Mouse (Mus musculus) layer of hippocampus, postnatal 14 days (tissue): ENCODE results near the gene Fahd2a. TPM values are rescaled to one million over a fixed set of nuclear protein-coding genes. Genes with fewer than 3 reads are reported as not detected.
A peak's percentile ranks its signal among the peaks of the same experiment; 100 is the strongest.

Source experiments
- DNase-seq, 2 experiments: peaks; one replicate each; pipeline ENCODE4 v3.0.0; 2021 to 2022; ENCODE audit warnings: low spot score in 2 of 2, mixed read lengths in 1 of 2
- long read RNA-seq, 2 experiments: library from polyadenylated mRNA; stranded (forward); transcript quantifications; one replicate each; pipeline ENCODE4 v2.0.0; 2021
- total RNA-seq, 2 experiments: library from RNA; stranded (reverse); gene quantifications; 2 replicates each; pipeline ENCODE4 v1.2.3; 2021

The Fahd2a gene
- total RNA-seq: 10 to 100 TPM; 17.7 to 18.4 TPM
- long read RNA-seq, experiment 1, transcript Fahd2a-201 (8 exons, 1,211 nt): major isoform, 12 of 20 reads
- long read RNA-seq, experiment 1, partial matches to known transcripts: 1 of 20 reads
- long read RNA-seq, experiment 1, other reads (novel, unspliced or antisense): 5 of 20 reads
- long read RNA-seq, experiment 2, transcript Fahd2a-201 (8 exons, 1,211 nt): major isoform, 23 of 32 reads
- long read RNA-seq, experiment 2, partial matches to known transcripts: 2 of 32 reads
- long read RNA-seq, experiment 2, other reads (novel, unspliced or antisense): 7 of 32 reads

DNA sequence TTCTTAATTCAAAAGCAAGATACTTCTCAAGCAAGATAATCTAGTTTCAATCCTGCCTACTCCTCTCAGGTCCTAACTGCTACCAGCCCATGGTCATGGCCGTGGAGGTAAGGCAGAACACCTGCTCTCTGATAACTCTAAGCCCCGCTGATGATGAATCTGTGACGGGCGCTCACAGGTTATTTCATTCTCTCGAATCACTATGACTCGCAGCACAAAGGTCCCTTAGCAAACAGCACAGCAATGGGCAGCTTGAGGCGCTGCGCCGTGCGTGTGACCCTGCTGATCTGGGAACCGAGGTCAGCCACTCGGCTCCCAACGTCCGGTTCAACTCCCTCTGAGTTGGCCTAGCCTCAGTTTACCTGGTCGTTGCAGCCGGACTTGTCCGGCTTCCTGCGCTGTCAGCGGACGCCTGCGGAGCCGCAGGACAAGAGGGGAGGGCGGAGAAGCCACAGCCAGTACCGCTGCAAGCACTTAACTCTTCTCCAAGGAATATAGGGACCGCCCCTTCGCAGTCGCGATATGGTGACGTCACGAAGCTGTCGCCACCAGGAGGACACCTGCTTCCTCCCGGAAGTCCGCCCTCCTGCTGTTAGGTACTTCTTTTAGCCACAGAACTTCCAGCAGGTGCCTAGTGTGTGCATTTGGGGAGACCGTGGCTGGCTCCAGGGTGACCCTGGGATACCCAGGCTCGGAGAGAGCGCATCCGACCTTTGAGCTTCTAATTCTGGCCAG, at the start of gene Fahd2a:
Gene Fahd2a (minus strand): TSS at position 511 of the 735 bp plus-strand sequence.
- peak; percentile 85 to 91 for DNase-seq

DNA sequence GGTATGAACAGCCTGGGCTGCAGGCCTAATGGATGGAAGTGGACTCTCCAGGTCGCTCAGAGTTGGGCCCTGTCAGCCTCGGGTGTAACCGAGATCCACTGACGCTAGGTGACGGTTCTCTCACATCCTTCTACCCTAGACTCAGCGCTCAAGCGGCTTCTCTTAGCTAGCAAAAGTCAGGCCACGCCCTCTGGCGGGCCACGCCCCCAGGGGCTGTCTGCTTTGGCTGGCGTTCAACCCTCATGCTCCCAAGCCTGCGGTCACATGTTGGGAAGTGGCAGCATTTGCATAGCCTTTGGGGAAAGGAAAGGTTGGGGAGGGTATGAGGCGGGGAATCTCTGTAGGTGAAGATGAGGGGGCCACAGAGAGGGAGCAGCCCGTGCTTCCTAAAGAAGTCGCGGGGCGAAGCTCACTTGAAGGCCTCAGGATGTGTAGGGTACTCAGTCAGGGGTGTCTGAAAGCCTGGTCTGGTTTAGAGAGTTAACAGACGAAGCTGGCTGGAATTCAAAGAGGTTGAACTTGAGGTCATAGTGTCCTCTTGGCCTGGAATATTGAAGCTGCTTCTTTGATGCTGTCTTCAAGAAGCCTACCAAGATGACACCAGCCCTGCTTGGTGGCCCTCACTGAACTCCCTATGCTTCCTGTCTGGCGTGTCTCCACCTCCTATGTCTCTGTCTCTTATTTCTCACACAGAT, 40.3 kb upstream of the Fahd2a start:
- peak in 1 of 2 experiments; percentile 32 for DNase-seq

DNA sequence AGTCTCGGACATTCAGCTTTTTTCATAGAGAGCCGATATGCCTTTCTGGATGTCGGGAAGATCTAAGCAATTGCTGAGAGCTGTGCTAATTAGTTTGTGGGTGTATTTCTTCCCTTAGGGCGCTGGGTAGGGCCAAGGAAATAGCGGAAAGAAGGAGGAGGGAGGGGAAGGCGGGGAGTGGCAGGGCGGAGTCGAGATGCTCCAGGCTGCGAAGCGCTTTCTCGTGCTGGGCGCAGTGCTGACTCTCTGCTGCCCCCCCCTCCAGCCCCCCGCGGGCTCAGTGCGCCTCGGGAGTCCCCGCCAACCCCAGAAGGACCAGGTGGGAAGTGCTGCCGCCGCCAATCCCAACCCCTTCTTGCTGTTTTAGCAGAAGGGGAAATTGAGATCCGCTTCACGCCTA, 38.6 kb upstream of the Fahd2a start:
- DNase-seq: no peak

DNA sequence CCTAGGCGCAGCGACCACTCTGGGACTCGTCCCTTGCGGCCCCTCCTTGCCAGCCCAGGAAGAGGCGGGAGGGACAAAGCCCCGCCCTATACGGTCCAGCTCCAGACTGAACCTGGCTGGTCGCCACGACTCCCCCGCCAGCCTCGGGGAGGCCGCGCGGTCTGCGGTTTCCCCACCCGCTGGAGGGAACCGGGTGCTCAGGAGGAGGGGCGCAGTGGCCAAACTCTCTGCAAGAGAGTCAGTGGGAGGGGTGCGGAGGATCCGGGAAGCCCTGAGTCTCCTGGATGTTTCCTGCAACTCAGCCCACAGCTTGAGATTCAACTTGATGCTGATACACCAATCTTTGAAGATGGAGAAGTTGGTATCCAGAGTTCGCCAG, 38.2 kb upstream of the Fahd2a start:
- DNase-seq: peak in 1 of 2 experiments; percentile 36

DNA sequence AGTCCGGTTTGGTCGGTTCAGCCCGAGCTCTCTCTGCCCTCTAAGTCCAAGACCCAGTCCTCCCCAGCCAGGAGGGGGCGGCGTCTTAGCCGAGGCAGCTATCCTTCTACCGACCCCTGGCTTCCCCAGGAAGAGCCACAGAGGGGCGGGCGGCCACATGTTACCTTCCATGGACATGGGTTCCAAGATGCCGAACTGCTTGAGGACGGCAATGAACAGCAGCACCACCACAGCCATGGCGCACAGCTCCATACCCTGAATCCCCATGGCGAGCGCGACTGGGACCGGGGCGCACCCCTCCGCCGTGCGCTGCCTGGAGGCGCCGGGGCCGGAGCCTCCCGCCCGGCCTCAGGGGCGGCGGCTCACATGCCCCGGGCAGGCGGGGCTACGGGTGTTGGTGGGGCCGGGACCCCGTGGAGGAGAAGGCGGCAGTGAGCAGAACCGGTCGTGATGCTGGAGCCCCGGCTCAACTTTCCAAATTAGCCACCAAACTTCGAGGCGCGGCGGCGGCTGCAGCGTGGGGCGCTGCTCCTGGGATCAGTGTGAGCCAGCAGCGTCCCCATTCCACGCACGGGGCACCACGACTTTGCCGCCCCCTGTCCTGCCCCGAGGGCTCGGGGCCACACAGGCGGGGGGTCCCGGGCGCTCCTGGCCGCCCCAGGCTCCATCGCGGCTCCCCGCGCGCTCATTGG, 37.6 kb upstream of the Fahd2a start:
- DNase-seq: no peak

DNA sequence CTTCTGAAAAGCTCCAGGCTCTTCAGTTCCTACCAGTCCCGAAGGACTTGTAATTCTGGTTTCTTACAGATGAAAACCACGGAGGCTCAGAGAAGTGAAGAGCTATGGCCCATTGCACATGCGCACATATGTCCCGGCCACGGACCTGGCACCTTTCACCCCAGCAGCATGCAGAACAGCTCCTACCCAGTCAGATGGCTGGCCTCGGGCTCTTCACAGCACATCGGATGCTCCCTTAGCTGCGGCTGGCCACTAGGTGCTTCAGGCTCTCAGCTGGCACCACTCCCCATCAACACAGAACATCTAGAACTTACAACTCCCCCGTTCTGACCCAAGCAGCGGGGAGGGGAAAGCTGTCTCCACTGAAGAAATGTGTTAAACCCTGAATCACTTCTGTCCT, 35.4 kb upstream of the Fahd2a start:
- DNase-seq: no peak

DNA sequence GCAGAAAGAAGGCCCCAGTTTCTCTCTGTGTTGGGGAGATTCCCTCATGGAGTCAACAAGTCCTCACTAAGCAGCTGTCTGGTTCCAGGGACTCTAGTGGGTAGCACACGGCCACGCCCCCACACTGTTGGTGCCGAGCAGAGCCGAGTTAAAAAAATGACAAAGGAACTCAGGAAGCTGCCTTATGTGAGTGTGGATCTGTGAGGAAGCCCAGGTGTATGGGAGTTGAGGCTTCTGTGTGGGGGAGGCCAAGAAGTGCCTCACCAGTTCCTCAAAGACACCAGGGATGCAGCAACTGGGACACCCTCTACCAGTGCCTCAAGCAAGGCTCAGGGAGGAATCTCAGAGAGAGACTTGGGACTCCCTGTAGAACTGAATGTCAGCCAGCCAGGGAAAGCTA, 34.8 kb upstream of the Fahd2a start:
- no peak for DNase-seq

DNA sequence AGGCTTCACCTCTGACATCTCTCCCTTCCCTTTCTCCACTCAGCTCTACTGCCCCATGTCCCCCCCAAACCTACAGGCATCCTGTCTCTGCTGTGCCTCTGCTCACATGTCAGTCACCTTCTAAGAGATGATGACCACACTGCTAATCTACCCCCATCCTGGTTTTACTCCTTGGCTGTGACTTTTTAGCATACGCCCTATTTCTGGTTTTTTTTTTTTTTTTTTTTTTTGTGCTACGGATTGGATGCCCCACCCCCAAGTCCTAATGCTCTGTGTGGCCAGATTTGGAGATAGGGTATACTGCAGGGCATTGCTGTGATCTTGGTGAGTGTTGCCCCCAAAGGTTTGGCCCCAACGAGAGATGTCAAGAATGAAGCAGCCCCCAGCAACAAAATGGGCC, 27.9 kb upstream of the Fahd2a start:
- DNase-seq: no peak

DNA sequence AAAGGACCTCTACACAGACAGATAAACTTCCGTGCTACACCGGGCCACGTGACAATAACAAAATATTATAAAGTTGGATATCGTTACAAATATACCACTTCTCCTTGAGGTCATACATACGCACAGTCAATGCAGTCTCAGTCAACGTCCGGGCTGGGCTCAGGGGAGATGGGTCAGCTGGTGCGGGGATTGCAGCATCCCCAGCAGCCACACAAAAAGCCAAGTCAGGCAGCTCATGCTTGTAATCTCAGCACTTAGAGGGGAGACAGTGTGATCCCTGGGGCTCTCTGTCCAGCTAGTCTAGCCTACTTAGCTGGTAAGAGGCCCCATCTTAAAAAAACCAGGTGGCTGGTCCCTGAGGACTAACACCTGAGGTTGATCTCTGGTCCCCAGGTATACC, 26.9 kb upstream of the Fahd2a start:
- DNase-seq: no peak

DNA sequence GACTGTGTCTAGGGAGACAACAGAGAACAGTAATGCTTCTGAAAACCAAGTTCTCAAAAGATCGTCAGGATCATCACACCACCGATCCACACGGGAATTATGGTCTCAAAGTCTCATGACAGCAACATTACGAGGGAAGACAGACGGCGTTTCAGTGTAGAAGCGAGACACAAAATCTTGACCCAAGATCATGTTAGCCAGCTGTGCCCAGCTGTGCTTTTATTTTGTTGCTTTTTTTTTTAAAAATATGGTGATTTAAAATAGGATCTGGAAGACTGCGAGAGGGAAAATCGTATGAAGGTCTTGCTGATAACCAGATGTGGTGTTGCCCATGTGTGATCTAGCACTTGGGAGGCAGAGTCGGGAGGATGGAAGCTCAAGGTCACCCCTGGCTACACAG, 26.3 kb upstream of the Fahd2a start:
- no peak for DNase-seq

DNA sequence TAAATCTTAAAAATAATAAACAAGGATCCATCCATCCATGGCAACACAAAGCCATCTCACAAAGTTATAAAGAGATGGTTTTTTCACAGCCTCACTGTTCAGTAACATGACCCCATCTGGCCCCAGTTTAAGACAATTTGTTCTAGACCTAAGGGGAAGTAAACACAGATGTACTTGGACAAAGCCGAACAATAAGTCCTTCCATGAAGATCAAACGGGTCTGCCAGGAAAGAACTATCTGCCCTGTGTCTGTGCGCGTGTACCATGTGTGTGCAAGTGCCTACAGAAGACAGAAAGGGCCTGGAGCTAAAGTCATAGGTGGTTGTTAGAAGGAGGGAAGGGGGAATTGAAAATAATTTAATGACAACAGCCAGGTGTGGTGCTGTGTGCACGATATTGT, 25.8 kb upstream of the Fahd2a start:
- no peak for DNase-seq

DNA sequence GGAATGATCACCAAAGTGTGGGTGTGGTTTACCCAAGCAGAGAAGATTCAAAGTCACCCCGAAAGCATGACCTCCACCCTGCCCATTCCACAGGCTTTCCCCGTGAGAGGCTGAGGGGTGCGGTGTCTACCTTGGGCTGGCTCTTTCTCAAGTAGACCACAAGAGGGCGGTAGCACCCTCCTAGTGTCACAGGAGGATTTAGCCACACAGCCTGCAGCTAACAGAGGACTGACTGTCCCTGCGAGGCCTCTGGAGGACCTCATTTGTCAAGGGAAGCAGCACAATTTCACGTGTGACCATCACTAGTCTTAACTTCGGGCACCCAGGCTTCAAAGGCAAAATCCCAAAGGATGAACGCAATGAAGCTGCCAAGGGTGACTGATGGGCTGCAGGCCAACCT, 17.9 kb upstream of the Fahd2a start:
- DNase-seq: peak; percentile 61 to 80

DNA sequence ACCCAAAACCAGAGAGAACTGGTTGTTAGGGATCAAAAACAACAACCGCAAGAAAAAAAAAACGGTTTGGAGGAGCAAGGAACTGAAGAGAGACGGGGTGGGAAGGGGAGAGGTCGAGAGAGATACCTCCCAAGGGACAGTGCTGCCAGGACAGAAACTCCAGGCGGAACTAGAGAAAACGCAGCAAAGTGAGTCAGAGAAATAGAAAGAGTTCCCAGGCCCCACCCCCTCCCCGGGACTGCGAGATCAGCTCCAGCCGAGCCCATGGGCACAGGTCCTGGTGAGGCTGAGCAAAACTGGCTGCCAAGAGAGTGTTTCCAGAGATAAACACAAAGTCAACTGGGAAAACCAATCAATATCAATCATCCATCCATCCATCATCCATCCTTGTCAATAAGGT, 17.0 kb upstream of the Fahd2a start:
- no peak for DNase-seq

DNA sequence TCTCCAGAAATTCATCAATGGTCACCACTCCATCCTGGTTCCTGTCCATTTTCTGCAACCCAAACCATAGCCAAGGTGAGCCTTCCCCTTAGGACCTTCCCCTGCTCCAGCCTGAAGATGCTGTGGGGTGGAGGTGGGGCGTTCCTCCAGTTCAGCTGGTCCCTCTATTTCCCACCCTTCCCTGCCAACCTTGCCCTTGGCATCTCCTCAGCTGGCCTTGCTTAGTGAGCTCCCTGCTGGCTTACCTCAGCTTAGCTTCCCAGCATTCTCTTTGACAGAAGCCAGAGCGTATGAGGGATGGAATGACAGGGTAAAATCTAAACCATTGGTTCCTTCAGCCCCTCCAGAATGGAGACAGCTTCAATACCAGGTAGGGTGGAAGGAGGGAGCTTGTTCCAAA, 15.0 kb upstream of the Fahd2a start:
- DNase-seq: no peak

DNA sequence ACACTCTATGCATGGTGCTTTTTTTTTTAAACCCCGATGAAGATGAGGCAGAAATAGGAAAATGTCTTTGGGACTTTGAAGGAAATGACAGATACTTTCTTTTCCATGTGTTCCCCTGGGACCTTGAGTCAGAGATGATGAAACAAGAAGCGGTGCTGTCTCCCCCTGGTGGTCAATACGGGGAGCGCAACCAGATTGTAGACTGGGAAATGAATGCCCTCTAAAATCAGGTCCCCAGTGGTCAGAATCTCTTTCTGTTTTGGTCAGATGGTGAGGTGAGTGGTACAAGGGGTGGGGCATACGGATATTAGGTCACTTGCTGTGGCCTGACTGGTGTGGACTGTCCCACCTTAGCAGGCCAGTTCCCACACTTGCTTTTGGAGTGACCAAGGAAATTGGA, 9.4 kb upstream of the Fahd2a start:
- DNase-seq: peak; percentile 65 to 79

DNA sequence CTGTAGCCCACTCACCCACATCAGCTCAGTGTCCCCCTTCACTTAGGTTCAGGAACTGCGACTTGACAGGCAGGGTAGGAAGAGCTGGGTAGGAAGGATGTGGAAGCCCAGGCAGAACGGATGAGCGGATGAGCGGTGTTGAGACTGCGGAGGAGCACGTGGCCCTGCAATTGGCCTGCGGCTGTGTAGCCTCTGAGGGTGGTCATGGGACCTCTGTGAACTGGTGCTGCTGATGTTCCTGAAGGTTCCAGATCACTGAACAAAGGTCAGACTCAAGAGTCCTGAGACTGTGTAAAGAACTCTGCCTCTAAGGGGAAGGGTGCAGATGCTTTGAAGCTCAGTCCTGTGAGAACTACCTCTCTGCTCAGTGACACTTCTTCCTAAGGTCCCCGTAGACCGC, 8.8 kb upstream of the Fahd2a start:
- DNase-seq: no peak

DNA sequence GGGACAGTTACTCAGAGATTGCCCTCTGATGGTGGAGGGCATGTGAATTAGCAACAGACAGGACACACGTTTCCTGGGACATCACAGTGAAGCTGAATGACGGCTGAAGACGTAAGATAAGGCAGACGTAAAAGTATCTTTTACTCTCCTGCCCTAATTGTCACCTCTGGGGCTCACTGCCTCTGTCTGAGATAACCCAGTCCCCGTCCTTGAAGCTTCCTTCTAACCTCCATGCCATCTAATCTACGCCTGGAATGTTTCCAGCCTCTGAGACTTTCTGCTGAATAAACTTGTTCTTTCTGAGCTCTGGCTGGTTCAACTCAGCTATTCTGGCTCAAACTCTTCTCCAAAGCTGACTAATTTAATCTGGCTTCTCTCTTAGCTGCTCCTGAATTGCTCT, 7.4 kb upstream of the Fahd2a start:
- DNase-seq: no peak

DNA sequence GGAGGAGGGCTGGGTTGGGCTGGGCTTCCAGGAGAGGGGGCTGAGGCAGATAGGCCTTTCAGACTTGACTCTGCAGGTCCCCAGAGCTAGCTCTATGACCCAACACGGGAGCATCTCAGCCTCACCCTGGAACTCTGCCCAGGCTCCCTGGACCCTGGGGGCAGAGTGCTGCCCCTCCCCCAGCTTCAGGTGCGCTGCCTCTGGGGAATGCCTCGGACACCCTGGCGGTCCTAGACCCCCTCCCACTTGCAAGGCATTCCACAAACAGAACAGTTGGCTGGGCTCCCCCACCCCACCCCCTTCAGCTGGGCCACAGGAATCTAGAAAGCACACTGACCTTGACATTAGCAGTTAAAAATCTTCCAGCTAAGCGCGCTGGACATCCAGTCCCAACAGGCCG, 5.3 kb upstream of the Fahd2a start:
- no peak for DNase-seq

DNA sequence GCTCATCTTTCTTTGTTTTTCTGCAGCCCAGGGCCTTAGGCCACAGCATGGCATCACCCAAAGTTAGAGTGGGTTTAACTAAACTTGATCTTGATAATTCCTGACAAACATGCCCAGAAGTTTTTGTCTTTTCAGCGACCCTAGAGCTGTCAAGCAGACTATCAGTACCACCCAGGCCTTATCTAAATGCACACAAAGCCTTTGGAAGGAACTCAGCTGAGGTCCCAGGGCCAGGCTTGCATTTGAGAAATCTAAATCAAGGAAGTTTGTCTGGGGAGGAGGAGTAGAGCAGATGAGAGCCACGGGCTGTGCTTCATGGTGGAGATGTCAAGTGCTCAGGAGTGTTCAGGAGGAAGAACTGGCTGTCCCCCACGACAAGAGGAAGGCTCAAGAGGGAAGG, 2.5 kb upstream of the Fahd2a start:
- DNase-seq: no peak

DNA sequence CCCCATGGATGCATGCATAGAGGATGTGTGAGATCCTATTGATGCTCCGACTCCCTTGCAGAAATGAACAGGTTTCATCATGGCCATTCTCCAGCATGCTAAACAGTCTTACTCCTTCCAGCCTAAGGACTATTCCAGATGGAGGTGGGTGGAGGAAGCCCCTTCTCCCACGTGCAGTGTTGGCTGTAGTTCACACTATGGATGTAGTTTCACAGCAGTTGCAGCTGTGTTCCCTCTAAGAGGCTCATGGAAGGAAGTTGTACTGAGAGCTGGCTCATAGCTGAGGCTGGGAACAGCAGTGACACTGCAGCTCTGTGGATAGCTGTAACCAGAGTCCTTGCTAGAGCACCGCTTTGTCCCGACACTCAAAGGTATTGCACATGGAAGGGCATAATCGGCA, 6.7 kb downstream of the Fahd2a start:
- no peak for DNase-seq

DNA sequence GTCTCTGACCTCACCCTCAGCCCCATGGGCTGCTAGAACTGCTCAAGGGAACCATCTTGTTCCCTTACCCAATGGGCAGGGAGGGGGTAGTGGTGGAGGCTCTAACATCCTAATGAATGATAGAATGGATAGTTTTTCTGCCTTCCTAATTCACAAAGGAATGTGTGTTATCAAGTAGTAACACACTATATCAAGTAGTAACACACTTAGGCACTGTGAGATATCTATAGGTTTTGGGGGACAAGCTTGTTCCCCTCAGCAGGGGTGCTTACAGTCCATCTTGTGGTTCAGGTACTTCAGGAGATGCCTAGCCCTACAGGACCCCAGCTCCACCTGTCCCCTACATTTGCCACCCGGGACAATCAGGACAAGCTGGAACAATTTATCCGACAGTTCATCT, 8.8 kb downstream of the Fahd2a start:
- no peak for DNase-seq

DNA sequence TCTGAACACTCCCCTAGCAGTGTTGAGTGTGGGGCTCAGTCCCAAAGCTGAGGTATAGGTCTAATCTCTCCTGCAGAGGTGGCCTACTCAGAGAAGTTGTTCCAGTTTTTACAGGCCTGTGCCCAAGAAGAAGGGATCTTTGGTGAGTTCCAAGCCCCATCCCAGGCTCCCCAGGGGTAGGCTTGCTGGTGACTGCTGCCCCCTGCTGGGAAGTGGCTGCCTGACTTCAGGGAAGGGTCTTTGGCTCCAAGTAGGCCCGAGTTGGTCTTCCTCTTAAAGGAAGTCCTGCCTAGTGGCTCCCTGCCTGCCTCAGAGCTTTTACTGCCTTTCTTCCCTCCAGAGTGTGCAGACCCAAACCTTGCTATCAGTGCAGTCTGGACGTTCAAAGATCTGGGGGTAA, 9.2 kb downstream of the Fahd2a start:
- no peak for DNase-seq
